Mouse (Mus musculus) 3T3-L1 (cell line): ENCODE results near the gene Dpp3.
"Not testable (repeated sequence)": the region's sequence is repeated elsewhere in the genome, so short reads cannot be mapped to it uniquely, and the experiment has no call there.

Source experiments
- DNase-seq: peaks from one replicate; pipeline ENCODE4 v3.0.0-alpha.2; 2015; ENCODE audit warnings: low read depth, low spot score

Dpp3 gene

GRCm38 (mm10) chr19:4927904-4928531 lies at the start of gene Dpp3:
Dpp3 (minus strand) TSS chr19:4928287.
- DNase-seq: peak; percentile 99

DNA sequence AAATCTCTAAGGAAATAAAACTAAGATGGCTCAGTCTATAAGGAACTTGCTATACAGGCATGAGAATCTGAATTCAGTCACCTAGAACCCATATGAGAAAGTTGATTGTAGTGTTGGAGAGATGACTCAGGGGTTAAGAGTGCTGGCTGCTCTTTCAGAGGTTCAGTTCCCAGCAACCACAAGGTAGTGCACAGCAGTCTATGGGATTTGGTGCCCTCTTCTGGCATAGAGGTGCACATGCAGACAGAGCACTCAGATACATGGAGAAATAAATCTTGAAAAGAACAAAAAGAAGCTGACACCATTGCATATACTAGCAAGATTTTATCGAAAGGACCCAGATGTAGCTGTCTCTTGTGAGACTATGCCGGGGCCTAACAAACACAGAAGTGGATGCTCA lies 40.1 kb upstream of the Dpp3 start:
- peak; percentile 71 for DNase-seq

DNA sequence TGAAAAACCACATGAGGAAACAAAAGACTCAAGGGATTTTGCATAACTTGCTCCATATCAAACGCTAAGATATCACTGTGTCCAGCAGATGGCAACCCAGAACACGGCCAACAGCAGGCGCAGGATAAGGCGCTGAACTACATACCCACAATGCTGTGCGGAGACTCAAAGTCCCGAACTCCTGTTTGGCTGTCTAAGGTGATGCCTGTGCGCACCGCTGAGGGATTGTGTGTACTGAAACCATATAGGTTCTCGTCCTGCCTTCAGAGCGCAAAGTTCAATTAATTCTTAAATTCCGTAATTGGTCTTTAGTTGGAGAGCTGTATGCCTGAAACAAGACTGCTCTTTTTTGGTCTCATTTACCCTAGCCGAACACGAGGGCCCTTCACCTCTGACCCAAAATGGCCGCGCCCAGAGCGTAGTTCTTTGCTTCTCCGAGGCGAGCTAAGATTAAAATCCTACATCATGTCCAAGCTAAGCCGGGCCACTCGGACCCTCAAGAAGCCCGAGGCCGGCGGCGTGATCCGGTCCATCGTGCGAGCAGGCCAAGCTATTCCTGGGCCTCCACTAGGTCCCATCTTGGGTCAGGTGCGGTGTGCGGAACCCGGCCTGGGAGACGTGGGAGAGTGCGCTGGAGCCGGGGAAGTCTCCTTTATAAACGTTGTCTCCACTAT lies 34.0 kb upstream of the Dpp3 start, which contains the start of gene Mrpl11:
Gene Mrpl11 (plus strand): TSS at position 220 of the 674 bp plus-strand sequence.
- peak; percentile 99 for DNase-seq

- DNase-seq: not testable (repeated sequence)
These were observed 20.6 kb upstream of the Dpp3 start for GRCm38 (mm10) chr19:4948641-4949040.

DNA sequence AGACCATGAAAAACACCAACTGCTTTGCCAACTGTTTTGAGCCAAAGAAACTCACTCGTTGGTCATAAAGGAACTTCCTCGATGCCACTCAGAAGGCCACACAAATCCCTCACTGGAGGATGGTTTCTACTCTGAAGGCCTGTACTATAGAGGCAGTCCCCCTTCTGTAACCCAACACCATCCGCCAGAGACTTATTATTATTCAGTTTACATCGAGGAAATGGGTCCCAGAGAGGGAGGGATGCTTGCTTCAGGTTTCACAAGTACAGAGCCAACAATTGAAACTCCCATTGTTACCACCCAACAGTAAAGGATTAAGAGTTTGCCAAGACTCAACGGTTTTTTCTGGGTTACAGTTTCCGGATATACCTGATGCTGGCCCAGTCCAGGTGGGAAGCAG lies 17.5 kb upstream of the Dpp3 start:
- DNase-seq: no peak

DNA sequence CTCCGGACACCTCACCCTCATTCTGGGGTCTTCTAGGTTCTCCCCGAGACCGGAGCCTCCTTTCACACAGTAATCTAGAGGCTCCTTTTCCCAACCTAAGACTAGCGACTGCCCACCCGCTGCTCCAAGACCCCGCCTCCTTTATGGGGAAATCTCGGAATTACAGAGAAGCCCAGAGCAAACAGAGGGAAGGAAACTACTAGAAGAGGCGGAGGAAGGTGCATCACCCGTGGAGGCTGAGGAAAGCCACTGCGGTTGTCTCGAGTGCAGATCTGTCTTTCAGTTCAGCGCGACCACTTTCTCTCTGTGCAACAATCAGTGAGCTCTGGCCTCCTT lies 15.1 kb upstream of the Dpp3 start:
- DNase-seq: no peak

DNA sequence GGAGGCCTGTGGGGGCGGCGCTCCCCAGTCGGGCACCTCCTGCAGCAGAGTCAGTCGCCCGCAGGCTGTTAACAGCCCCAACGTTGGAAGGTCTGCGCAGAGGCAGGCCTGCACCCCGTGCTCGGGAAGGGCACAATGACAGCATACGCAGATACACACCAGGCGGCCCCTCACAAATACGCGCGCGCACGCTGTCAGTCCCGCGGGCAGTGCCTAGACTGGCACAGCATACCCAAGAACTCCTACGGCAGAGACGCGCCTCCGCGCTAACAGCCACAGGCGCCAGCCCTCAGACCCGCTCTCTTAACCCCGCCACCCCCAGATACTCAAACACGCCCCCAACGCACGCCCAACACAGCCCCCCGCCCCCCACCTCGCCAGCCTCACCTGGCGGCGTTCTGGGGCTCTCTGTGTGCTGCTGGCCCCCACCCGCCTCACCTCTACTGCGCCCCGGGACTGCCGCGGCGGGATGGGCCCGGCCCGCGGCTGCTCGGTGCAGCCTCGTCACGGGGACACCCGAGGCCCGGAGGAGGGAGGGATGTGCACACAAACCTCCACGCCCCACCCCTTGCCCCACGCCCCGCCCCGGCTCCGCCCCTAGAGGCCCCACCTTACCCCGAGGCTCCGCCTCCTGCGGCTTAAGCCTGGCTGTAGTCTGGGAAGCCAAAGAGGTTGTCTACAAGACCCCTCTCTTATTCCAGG lies 14.6 kb upstream of the Dpp3 start, which contains the start of gene Peli3:
Gene Peli3 (minus strand): TSS at position 577 of the 702 bp plus-strand sequence.
- DNase-seq: peak; percentile 82

GRCm38 (mm10) chr19:4937444-4938310 lies 9.6 kb upstream of the Dpp3 start:
- DNase-seq: peak; percentile 77

GRCm38 (mm10) chr19:4936896-4937295 lies 8.8 kb upstream of the Dpp3 start:
- DNase-seq: peak; percentile 44

DNA sequence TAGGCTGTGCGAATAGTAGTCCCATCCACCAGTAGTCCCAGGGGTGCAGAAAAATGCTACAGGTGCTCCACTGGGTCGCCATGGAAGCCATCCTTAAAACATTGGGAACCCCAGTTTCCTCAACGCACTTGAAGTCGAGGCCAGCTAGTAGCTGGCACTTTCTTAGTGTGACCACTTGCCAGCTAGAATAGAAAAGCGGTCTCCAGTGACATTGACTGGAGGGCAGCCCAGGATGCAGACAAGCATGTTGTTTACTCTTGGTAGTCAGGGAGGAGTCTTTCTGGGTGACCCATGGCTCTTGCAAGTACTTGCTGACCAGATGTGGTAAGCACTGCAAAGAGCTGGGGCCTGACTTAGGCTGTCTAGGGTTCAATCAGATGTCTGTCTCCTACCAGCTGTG lies 694 bp upstream of the Dpp3 start:
- DNase-seq: peak; percentile 46

GRCm38 (mm10) chr19:4925121-4925860 lies 2.8 kb downstream of the Dpp3 start:
- no peak for DNase-seq

DNA sequence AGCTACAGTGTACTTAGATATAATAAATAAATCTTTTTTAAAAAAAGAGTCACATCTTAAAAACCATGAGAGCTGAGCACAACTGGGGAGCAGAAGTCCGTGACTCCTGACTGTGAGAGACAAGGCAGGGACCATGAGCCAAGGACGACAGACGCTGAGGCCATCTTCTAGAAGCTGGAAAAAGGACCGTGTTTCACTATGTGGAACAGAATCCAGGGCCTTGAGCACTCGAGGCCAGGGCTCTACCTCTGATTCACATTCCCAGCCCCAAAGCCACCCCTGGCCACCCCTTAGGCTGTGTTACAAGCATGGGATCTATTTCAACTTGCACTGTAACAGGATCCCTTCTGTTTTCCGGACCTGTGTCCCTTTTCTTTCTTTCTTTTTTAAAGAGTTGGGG lies 8.4 kb downstream of the Dpp3 start:
- no peak for DNase-seq

GRCm38 (mm10) chr19:4916827-4917226 lies 11.3 kb downstream of the Dpp3 start:
- no peak for DNase-seq

GRCm38 (mm10) chr19:4915924-4916603 lies 12.0 kb downstream of the Dpp3 start:
- DNase-seq: no peak

GRCm38 (mm10) chr19:4909376-4909775 lies 18.7 kb downstream of the Dpp3 start:
- DNase-seq: no peak

DNA sequence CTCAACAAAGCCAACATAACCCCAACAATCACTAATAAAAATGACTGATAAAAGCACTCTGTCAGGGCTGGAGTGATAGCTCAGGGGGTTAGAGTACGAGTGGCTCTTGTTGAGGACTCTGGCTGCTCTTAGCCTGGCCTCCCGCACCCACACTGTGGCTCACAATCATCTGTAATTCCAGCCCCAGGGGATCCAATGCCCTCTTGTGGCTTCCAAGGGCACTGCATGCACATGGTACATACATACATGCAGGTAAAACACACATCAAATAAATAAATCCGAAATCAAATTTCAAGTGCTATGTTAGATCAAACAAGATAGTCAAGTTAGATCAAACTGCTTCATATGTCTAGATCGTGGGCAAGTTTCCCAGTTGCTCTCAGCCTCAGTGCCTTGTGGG lies 20.0 kb downstream of the Dpp3 start:
- DNase-seq: peak; percentile 62

GRCm38 (mm10) chr19:4905979-4906794 lies 21.9 kb downstream of the Dpp3 start, which contains the start of gene Bbs1:
Bbs1 (minus strand) TSS chr19:4906628.
- peak; percentile 84 for DNase-seq

- no peak for DNase-seq
These were observed 28.2 kb downstream of the Dpp3 start for GRCm38 (mm10) chr19:4899888-4900287.

DNA sequence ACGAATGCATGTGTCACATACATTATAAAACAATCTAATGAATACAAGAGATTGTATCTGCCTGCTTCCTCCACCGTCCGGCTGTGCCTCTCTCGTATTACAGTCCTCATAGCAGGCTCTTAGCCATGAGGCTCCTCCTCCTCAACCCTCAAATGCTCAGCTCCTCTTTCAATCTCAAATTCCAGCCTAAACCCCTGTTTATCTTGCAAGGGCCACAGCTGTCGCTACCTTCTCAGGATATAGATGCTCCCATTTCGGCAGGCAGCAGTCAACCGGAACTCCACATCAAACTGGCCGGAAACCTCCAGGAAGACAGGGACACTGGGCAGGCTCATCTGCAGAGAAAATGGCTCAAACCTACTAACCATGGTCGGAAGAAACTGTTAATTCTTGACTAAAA lies 29.1 kb downstream of the Dpp3 start:
- no peak for DNase-seq
